Mouse (Mus musculus) left cerebral cortex, adult 8-10 months (tissue): ENCODE measurements around the gene Gm12845. TPM values are rescaled to one million over a fixed set of nuclear protein-coding genes. Genes with fewer than 3 reads are reported as not detected.
"Not testable (repeated sequence)": the region's sequence is repeated elsewhere in the genome, so short reads cannot be mapped to it uniquely, and the experiment has no call there.

Source experiments
- DNase-seq, 2 experiments: peaks; one replicate each; pipeline ENCODE4 v3.0.0; 2022; ENCODE audit warnings: low spot score in 2 of 2
- total RNA-seq, 4 experiments: library from RNA; stranded (reverse); gene quantifications; 2 replicates each; pipeline ENCODE4 v1.2.4; 2022

The Gm12845 gene
- not detected for total RNA-seq

DNA sequence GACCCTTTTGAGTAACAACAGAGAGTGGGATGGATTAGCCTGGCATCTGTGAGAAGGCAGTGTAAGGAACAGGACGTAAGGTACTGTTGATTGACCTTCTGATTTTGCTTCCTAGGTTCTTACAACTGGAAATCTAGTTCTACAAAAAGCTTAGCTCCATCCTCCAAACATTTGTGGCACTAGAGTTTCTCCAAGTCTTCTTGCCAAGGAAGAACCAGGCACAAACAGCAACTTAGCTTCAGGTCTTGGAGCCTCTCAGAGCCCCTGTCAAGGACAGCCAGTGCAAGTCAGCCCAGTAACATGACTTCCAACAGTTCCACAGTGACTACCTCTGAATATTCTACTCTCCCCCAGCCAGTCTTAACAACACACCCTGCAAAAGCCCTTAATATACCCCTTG, at the start of gene Gm12845:
Gene Gm12845, plus strand, starts transcription at position 301 of the 400 bp plus-strand sequence.
- DNase-seq: no peak

DNA sequence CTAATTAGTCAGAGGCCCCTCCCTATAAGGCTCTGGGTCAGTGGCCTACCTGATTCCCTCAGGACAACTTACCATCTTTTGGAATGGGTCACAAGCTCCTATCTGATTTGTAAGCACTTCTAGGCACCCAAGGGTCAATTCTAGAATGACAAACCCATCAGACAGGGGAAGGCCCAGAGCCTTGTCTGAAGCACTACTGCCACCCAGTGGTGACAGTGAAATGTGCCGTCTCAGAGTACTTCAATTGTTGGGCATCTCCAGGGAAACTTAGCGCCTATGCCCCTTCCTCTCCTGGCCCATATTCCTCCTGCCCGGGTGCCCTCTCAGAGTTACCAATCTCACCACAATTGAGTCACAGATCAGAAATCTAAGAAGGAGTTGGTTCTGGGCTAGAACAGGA, 47.3 kb upstream of the Gm12845 start:
- DNase-seq: peak; percentile 45 to 78

DNA sequence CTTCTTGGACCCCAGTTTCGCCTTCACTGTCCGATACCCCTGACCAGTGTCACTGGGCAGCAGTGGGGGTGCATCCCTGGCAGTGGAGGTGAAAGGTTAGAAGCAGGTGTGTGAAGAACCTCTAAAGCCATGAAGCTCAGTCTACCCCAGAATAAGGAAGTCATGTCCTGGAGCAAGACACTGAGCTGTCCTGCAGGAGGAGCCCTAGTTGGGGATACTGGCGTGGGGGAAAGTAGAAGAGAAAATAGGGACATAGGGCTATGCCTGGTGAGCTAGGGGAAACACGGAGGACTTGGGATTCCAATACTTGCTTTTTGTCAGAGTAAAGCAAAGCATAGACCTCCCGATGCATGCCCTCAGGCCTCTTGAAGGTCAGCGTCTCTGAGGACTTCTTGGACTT, 43.2 kb upstream of the Gm12845 start:
- DNase-seq: no peak

DNA sequence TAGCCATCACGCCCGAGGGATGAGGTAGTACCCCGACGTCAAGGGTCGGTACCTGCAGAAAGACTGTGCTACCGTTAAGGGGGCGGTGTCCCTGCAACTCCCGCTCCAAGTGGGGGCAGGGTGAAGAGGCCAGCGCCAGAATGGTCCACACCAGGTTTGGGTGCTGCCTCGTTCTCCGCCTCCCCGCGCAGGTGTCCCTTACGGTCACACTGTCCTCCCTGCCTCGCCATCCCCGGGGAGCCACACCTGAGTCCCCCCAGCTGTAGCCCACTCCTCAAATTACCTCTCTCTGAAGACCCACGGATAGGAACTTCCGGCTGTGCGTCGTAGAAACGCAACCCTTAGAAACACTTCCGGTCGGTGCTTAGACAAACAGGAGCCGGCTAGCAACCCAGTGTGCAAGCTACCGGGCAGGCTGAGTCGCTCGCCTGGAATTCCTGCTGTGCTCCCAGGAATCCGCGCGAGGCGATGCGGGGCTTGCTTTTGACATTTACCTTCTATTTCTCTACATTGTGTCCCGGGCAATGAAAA, 42.2 kb upstream of the Gm12845 start, which contains the start of gene Dmap1:
Gene Dmap1, minus strand, starts transcription at position 343 of the 531 bp plus-strand sequence.
- DNase-seq: peak; percentile 57 to 88

DNA sequence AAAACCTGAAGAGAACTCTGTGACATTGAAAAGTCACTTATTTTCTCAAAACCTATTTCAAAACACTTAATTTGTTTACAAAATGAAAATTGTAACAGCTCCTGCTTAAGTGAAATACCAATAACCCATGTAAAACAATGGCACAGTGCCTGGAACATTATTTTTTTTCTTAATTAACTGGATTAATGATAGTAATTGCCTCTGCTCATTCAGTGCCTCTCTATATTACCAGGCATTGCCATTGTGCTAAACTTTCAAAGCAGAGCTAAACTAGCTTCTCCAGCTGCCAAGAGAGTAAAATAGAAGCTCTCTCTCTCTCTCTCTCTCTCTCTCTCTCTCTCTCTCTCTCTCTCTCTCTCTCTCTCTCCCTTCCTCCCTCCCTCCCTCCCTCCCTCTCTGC, 41.7 kb upstream of the Gm12845 start:
- no peak for DNase-seq

DNA sequence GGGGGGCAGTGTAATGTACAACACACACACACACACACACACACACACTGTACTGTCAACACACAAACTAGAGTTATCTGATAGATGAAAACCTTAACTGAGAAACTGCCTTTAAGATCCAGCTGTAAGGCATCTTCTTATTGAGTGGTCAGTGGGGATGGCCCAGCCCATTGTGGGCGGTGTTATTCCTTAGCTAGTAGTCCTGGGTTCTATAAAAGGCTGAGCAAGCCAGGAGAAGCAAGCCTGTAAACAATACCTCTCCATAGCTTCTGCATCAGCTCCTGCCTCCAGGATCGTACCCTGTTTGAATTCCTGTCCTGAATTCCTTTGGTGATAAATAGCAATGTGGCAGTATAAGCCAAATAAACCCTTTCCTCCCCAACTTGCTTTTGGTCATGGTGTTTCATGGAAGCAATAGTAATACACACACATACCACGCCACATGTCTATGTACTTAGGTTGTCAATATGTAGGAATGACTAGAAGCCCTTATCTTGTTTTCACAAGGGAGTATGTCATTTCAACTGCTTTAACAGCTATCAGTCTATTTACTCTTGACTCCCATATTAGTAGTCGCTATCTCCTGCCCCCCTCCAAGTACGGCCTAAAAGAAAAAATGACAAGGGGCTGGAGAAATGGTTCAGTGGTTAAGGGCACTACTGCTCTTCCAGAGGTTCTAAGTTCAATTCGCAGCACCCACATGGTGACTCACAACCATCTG, 41.0 kb upstream of the Gm12845 start:
- no peak for DNase-seq

DNA sequence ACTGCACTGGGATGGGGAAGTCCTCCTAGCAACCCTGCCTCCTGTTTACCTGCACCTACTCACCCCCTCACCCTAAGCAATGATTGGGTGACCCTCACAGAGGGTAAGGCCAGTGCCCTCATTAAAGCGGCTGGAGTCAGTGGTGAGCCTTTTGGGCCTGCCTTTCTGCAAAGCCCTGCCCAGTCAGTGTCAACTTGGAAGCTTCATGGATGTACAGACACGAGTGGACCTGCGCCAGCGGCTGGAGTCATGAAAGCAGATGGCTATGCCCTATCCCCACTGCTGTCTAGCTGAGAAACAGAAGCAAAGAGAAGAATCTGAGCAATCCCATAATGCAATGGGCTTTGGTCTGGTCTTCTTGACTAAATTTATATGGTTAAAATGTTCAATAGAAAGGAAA, 37.9 kb upstream of the Gm12845 start:
- DNase-seq: no peak

DNA sequence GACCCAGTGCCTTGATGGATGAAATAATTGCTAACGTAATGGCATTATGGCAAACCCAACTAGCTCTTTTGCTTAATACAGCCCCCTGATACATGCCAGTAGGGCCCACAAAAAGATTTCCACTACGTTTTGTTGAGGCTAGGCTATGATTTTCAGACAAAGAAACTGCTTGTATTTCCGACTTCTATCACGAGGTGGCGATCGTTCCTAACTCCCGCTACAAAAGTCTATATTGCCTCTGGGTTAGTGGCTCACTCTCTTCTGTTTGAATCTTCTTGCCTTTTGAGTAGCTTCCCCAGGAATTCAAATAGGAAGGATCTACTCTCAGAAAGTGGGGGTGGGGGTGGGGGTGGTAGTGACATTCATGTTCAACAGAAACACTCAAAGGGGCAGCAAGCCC, 18.9 kb upstream of the Gm12845 start:
- DNase-seq: peak in 1 of 2 experiments; percentile 35

DNA sequence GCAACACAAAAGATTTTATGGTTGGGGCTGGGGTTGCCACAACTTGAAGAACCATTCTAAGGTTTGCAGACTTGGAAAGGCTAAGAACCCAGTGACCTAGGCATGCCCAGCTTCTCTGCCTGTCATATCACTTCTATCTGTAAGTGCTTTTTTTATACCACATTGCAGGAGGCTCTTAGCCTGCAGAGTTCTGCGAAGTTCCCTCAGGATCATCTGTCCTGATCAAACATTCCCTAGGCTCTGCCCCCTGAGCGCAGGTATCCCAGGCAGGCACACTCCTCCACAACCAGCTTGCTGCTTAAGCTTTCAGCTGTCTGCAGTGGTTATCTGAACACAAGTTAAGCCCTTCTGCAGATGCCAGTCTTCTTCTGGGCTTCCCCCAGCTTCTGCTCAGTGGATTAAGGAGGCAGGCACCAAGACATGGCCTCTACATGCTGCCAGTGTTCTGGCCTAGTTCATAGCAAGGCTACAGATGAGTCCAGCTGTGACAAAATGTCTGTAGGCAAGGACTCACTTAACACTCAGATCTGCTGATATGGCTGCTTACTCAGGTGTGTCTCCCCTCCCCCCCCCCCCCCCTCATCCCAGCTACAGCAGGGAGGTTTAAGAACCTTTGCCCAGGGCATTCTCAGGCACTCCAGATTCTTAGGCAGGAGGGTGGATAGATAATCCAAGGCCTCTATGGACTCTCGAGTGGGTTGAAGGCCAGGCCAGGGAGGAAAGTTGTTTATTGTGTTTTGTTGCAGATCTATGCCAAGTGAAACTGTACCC, 15.2 kb upstream of the Gm12845 start:
- no peak for DNase-seq

DNA sequence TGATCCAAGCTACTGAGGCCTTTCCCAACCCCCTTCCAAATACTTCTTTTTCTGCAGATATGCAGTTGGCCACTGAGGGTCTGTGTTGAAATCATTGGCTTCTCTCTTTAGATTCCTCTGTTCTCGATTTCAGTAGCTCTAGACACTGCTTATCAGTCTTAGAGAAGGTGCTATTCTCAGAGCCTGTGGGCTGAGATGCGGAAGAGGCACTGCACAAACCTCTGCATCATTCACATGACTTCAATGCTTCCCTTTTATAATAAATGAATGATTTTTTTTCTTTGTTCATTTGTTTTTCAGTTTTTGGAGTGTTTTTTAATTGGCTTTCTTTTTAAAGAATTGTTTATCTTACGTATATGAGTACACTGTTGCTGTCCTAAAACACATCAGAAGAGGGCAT, 11.9 kb upstream of the Gm12845 start:
- DNase-seq: no peak

DNA sequence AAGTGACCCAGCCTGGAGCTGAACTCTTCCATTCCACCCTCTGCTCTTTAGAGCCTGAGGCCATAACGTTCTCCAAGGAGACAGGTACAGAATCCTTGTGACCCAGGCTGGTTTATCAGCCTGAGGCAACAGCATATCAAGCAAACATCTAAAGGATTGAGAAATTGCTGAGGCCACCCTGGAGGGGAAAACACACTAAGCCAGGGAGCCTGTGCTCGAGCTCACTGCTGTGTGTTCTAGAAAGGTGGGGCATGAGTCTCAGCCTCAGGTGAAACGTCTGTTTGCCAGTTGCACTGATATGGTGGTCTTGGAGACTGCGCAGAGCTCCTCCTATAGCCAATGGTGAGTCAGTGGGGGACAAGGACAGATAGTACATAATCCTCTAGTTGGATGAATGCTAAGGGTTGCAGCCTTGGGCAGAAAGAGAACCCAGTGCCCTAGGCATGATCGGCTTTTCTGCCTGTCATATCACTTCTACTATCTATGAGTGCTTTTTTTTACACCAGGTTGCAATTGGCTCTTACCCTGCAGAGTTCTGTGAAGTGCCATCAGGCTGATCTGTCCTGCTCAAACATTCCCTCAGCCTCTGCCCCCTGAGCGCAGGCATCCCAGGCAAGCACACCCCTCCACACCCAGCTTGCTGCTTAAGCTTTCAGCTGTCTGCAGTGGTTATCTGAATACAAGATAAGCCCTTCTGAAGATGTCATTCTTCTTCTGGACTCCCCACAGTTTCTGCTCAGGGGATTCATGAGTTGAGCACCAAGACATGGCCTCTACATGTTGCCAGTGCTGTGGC, 10.7 kb upstream of the Gm12845 start:
- DNase-seq: no peak

DNA sequence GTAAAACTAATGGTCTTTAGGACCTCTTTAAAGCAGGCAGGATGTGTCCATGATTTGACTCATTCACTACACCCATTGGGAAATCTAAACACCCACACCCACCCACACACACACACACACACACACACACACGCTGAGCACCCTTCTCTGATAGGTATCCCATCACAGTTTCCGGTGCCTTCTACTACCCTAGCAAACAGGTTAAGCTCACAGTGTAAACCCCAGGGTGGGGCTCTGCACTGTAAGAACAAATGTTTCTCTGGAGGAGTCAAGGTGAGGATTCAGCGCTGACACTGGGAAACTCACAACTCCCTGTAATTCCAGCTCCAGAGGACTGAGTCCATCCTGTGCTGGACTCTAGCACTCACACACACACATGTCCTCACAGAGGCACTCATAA, 7.7 kb downstream of the Gm12845 start:
- DNase-seq: no peak

DNA sequence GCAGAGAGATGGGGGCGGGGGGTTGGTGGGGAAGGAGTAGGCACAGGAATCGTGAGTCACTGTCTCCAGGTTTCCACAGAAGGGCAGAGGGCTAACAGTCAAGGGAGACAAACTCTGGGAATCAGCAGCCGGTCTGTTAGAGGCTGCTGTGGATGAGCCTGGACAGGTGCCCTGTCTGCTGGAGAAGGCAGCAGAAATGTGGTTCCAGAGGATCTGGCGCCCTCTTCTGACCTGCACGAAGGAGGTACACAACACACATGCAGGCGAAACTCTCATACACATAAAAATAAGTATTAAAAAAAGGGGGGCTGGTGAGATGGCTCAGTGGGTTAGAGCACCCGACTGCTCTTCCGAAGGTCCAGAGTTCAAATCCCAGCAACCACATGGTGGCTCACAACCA, 13.3 kb downstream of the Gm12845 start:
- DNase-seq: no peak

DNA sequence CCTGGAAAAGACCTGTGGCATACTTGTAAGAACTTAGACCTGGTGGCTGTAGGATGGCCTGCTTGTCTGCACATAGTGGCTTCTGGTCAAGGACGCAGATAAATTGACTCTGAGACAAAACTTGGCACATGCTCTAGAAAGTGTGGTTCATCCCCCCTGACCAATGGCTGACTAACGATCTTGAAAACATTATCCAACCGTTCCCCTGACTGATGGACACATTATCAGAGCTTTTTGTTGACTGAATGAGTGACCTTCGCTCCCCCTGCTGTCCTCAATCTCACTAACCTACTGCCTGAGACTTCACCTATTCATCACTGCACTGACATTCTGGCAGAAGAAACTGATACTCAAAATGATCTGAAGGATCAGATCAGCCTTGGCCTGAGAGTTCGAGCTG, 28.3 kb downstream of the Gm12845 start:
- DNase-seq: not testable (repeated sequence)

DNA sequence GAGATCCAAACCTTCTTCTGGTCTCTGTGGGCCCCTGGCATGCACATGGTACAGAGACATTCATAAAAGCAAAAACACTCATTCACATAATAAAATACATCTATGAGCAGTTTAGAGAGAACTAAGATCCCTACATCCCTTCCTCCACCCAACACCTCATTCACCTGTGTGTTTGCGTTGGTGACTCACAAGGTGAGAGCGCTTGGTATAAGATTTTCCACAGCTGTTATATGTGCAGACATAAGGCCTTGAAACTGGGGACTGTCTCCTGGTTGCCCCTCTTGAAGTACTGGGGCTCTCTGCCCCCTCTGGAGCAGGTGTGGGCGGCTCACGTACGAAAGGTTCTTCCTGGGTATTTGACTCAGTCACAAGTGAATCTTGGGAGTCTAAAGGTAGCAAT, 35.9 kb downstream of the Gm12845 start:
- DNase-seq: no peak

DNA sequence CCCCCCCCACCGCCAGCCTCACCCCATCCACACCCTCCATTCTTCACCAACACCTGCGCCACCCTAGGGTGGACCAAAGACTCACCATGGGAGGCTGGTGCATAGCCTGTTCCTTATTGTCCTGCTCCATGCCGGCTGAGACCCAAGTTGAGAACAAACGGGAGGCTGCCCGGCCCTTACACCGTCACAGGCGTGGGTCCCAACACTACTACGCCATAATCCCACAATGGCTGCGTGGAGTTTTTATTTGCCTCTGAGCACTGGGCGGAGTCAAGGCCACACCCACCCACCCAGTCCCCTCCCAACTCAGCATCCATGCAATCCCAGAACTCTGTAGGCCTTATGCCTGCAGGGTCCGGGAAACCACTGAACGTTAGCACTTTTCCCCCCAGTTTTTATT, 41.2 kb downstream of the Gm12845 start, which contains the start of gene Klf17:
Gene Klf17, minus strand, starts transcription at position 233 of the 400 bp plus-strand sequence.
- no peak for DNase-seq

DNA sequence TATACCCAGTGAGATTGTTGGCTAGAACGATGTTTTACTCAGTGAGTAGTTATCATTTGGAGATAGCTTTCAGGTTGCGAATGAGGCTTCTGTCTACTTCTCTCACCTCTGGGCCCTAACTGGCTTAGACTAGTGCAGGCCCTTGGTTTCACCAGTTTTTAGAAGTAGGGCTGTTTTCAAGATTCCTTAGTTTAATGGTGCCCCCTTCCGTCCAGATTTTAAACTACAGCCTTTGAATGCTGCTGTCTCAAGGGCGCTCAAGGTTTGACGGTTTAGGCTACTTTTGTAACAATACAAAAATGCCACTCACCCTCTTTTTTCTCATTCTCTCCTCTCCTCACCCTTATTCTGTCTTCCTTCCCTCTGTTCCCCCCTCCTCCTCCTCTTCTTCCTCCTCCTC, 46.7 kb downstream of the Gm12845 start:
- DNase-seq: peak; percentile 16 to 54

DNA sequence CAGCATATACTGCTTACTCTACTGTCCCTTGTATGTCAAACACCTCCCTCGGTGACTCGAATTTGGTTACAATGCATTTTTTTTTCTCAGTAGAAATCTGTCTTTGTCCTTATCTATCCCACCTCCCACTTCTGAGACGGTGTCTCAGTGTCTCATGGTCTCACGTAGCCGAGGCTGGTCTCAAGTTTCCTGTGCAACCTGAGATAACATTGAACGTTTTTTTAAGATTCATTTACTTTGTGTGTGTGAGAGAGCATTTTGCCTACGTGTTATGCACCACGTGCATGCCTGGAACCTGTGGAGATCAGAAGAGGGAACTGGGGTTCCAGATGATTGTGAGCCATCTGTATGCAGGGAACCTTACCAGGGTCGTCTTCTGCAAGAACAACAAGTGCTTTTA, 48.7 kb downstream of the Gm12845 start:
- no peak for DNase-seq
